Mouse (Mus musculus): ENCODE measurements at regions not wholly inside any gene's neighbourhood (a gene's known extent, or its start where the extent isn't known, plus 50 kb on each side); places are given as distances from the start of the nearest gene placed in this dataset.

DNA sequence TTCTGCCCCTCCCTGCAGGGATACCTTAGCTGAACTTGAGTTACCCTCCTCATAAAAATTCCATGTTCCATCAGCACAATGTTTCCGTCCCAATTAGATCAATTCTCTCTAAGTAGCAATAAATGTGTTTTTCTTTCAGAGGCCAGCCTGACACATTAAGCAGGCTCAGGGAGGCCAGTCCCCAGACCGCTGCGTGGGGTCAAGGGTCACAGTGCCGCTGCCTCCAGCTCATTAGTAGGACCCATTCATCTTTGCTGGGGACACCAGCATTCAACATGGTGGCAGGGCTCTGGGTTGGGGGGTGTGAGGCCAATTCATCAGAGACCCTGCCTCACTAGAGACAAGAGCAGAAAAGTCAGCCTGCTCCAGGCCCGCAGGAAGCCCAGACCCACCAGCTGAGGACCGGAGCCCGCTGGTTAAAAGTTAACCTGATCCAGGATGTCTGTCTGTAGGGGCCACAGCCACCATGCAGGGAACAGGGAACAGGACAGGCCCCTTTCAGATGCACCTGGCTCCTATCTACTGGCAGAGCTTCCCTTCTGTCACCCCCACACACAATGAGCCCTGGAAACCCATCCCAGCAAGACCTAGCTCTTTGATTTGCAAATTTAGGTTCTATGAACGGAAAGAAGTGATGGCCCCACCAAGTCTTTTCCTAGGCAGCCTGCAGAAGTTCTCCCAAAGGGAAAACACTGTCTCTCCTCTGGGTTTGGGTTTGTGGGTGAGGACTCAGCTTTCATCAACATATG lies 119.1 kb upstream of the Top1 start:
- TF ChIP-seq CTCF (IDR thresholded peaks at IDR 0.05; ENCODE audit: low read depth), result no peak
- TF ChIP-seq EP300 (IDR thresholded peaks at IDR 0.05; ENCODE audit: low read depth), result no peak
